Mouse (Mus musculus) erythroblast, embryonic 14.5 days (primary cell): ENCODE data around the gene Lactbl1.

Experiments
- GATA1 ChIP-seq: IDR thresholded peaks from 2 replicates; pipeline ENCODE4 v1.6.1; 2012; ENCODE audit warnings: low read length, inconsistent platforms, mixed read lengths
- TAL1 ChIP-seq: IDR thresholded peaks from 3 replicates; pipeline ENCODE4 v1.6.1; 2012; ENCODE audit warnings: low read length, inconsistent platforms, mixed read lengths

GRCm38 (mm10) chr4:136688113-136688512 lies 65.7 kb downstream of the Lactbl1 start:
- TF ChIP-seq GATA1 = no peak
- TF ChIP-seq TAL1 = no peak
